Mouse (Mus musculus) WW6 (cell line): ENCODE data around the gene Adgrl2.

ENCODE experiments used
- DNase-seq: peaks from one replicate; pipeline ENCODE4 v3.0.0-alpha.2; 2013; ENCODE audit warnings: low read depth, low spot score

The Adgrl2 gene

DNA sequence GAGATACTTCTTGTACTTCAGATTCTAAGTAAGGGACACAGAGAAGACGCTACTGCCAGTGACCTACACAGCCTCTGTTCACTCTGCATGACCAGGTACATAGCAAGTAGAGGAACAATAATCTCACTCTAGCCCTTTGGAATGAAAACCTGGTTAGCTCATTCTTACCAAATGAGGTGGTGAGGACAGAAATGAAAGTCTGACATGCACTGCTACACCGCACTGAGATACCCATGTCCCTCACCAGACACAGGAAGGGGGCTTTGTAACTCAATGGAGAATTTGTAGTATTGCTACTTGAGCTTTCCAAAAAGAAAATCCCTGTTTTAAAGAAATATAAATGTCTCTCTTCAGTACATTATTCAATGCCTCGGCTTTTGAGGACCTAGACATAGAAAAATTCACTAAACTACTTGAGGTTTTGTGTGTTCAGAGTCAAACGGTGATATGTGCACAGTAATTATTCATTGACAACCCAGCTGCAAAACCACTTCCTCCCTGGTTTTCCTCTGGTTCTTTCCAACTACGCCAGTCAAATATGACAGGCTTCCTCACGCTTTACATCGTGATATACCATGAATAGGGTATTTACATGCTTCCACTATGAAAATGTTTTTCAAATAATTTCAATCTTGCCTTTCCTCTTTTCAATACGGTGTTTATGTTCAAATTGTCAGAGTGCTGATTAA, 104.2 kb downstream of the Adgrl2 start:
- no peak for DNase-seq

DNA sequence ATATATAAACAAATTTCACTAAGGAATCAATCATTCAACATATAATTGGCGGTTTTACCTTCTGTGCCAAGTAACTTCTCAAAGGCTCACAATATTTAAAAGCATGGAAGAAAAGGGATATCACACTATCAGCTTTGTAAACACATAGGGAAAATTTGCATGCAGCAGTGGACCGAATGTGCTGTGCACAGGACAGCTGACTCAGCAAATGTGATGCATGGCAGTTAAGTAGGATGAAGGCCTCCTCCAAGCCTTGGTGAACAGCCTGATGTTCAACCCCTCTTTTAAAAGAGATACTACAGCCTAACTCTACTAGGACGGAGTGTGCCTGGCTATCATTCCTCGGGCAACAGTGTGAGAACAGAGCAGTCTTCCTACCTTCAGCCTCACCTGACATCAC, 105.2 kb downstream of the Adgrl2 start:
- no peak for DNase-seq

- no peak for DNase-seq
Observed at GRCm38 (mm10) chr3:148881431-148881830, 108.9 kb downstream of the Adgrl2 start.

- no peak for DNase-seq
Observed at GRCm38 (mm10) chr3:148872563-148872962, 117.8 kb downstream of the Adgrl2 start.

GRCm38 (mm10) chr3:148871792-148872464, 118.4 kb downstream of the Adgrl2 start:
- no peak for DNase-seq

DNA sequence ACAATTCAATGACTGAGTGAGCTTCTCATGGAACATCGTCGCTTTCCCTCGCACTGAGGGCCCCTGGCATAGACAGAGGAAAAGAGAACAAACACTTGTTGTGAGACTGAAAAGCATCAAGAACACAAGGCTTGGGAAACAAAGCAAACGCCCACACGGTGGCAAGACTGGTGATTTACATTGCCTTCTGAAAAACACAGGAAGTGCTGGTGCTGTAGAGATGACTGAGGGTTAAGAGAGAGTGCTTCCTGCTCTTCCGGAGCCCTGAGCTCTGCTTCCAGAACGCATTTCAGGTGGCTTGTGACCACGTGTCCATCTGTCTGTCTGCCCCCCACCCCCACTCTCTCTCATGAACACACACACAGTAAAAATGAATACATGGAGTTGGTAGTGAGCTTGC, 122.7 kb downstream of the Adgrl2 start:
- DNase-seq: no peak

DNA sequence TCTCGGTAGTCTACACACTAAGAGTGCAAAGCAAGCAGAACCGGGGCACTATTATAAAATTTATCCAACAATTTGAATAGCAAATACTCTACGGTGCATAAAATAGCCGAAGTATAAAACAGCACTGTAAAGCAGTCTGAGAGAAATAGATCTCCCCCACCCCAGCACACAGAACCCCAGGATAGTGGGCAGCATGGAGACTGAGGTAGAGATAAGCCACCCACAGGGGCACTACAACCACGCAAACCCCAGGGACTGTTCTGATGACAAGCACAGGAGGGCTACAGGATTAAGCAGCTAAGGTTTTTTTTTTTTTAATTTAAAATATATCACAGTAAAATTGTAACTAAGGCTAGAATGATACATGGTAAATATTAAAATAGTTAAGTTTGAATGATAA, 123.7 kb downstream of the Adgrl2 start:
- DNase-seq: no peak

GRCm38 (mm10) chr3:148866053-148866452, 124.3 kb downstream of the Adgrl2 start:
- no peak for DNase-seq

DNA sequence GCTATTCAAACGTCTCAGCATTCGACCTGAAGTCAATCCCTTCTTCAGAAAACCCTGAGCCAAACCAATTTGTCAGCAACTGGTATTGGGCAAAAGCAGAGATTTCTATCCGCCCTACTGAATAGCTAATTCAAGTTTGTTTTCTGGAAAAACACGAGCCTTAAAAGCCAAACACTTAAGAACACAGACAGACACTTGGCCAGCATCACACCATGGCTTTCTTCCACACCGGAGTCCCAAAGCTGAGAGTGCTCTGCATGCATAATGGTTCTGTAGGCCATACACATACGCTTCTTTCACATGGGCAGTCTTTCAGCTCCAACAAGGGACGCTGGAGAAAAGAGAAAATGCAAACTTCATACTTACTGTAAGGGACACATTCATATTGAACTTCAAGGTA, 125.1 kb downstream of the Adgrl2 start:
- no peak for DNase-seq

GRCm38 (mm10) chr3:148861860-148862259, 128.5 kb downstream of the Adgrl2 start:
- no peak for DNase-seq

- DNase-seq: no peak
Observed at GRCm38 (mm10) chr3:148854306-148854910, 135.9 kb downstream of the Adgrl2 start.

DNA sequence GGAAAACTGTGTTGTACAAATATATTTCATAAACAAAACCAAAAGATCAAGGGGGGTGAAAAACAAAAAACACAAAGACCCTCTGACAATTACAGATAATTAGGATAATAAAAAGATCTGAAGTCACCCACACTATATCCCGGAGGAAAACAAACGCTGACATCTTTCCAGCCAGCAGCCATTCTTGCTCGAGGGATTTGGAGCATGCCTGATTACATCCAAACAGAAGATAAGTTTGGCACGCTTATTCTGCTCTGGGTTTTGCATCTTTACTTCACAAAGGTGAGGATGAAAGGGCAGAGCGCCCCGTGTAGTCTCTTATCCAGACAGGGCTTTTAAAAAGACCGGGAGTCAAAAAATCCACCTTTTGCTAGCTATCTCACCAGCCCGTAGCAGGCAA, 137.0 kb downstream of the Adgrl2 start:
- no peak for DNase-seq

- no peak for DNase-seq
Observed at GRCm38 (mm10) chr3:148852556-148852955, 137.8 kb downstream of the Adgrl2 start.

GRCm38 (mm10) chr3:148850821-148851220, 139.5 kb downstream of the Adgrl2 start:
- no peak for DNase-seq

GRCm38 (mm10) chr3:148848366-148848765, 142.0 kb downstream of the Adgrl2 start:
- DNase-seq: no peak

DNA sequence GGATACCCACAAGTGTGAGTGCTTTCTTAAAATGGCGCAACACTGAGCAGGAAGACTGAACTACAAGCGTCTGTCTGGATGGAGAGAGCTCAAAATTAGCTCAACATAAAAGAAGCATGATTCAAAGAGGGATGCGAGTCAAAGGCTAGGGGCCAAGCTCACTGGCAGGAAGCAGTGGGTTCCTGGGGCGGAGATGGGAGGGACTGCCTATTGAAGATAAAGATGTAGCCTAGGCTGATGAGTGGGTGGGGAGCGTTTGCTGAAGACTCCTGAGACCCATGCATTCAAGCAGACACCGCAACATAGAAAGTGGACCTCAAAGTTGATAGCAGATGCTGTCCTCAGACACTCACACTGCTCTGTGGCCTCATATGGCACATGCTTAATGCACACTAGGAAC, 146.2 kb downstream of the Adgrl2 start:
- DNase-seq: no peak

- DNase-seq: no peak
Observed at GRCm38 (mm10) chr3:148842533-148842932, 147.8 kb downstream of the Adgrl2 start.

DNA sequence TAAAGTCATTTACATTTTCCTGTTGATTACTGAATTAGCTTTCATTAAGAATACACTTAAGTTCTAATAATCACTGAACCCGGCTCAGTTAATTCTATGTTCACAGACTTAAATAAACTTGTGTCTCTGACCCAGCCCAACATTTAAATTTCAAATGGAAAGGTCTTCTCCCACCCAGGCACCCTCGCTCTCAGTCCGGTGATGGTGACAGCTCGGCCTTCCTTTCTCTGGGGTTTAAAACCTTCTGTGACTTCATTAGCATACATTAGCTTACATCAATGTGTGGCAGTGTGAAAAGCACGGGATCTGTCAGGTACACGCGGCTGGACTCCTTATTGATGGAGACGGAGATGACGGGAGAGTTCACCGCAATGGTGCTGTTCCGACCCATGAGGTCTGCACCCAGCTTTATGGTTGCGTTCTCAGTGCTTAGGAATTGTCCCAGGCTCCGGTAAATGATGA, 151.5 kb downstream of the Adgrl2 start:
- no peak for DNase-seq

- DNase-seq: no peak
Observed at GRCm38 (mm10) chr3:148838095-148838834, 152.1 kb downstream of the Adgrl2 start.

- no peak for DNase-seq
Observed at GRCm38 (mm10) chr3:148835136-148835535, 155.2 kb downstream of the Adgrl2 start.

- no peak for DNase-seq
Observed at GRCm38 (mm10) chr3:148833070-148833769, 157.1 kb downstream of the Adgrl2 start.

DNA sequence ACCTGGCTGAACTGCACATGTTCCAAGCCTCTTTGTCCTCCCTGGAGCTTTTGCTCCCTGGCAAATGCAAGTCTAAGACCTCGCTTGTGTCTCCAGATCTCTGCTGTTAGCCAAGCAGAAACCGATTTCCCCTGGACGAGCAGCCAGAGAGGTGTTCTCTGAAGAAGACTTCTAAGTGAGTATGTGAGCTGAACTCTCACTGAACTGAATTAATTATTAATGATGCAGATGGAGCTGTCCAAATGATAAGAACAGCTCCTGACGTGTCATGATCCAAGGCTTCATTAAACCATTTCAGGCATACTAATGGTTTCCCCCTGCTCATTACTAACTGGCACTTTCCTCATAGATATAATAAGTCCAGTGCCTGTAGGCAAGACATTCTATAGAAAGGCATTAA, 158.4 kb downstream of the Adgrl2 start:
- no peak for DNase-seq
